Comparison of ENCODE assay signal across 7 mouse cellular contexts in the genomic region with DNA sequence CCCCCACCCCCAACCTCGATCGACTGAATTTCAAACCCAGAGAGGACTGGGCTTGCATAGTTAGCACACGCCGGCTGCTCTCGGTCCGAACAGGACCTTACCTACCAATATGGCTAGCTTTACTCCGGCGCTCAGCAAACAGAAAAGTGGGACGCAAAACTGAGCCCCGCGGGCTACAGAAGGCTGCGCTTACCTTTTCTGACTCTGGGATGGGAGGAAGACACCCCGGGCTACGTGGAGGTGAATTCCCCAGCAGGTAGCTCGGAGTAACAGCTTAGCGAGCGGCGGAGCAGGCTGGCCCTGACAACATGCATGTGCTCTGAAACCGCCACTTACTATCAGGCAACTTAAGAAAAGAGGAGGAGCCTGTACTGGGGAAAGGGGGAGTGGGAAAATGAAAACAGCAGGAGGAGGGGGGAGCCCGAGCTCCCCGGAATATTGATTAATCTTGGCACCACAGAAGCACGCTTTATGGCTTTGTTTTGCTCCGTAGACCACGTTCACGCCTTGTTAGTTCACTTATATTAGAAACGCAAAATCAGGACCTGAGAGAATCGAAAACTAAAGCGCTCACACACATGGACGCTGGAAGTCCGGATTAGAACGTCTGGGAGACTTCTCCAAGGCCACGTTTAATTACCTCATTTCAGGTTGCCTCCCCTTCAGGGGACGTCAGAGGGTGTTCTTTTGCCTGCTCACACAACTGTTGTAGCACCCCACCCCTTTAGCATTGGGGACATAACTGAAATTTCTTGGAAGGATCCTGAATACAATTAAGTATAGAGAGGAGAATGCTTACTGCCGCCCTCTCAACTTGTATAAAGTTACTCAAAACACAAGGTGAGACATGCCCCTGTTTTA. TPM values are rescaled to one million over a fixed set of nuclear protein-coding genes. Genes with fewer than 3 reads are reported as not detected.
DNase-seq lines count a peak whose midpoint lies in the region.

A gene (minus strand): TSS at position 619 of the 861 bp plus-strand sequence.

- peaks cover 10% of the 10 kb centered on the region for H3K4me1 ChIP-seq in megakaryocyte, embryonic 14.5 days

- peaks cover 39% of the 10 kb centered on the region for H3K27me3 ChIP-seq in megakaryocyte, embryonic 14.5 days (replicated peaks)

- 0 out of 2 replicates have a peak, but pooled peaks cover 6% of the 10 kb centered on the region for H3K9me3 ChIP-seq in megakaryocyte, embryonic 14.5 days

- no peaks in the 10 kb centered on the region for H3K36me3 ChIP-seq in megakaryocyte, embryonic 14.5 days (replicated peaks; ENCODE audit: low read length)

- H3K4me3 ChIP-seq in megakaryocyte, embryonic 14.5 days (replicated peaks) = peak within 1 kb of the TSS; percentile 90

- peak; percentile 23 to 83 for DNase-seq in adrenal gland, adult (ENCODE audit: inconsistent age in 2 of 2, low spot score in 1 of 2)
- DNase-seq in cerebellum, adult 9-10 months = peak; percentile 45
- DNase-seq in frontal cortex, postnatal 36 days (ENCODE audit: low spot score in 2 of 2) = peak; percentile 35 to 49
- peak; percentile 25 for DNase-seq in induced T-regulatory cell, adult 2 months (ENCODE audit: low read depth)
- peak; percentile 32 to 55 for DNase-seq in left cerebral cortex, postnatal 25 days (ENCODE audit: low spot score in 2 of 2)
- DNase-seq in right cerebral cortex, postnatal 14 days = peak; percentile 11

- intact Hi-C loops in left cerebral cortex, postnatal 25 days (cut with DNase I) = no loop called here

RNA-seq across cellular contexts. Expression of the gene that starts here (rescaled TPM):
- 100 to 1,000 TPM; 333 to 334 TPM for total RNA-seq in left cerebral cortex, postnatal 25 days (2021)
- polyA plus RNA-seq in megakaryocyte, embryonic 14.5 days (2012; ENCODE audit: insufficient read depth, low replicate concordance) = 0.02 and 6.4 TPM in 2 replicates

Comparison
In these comparisons a context has a peak if more than half of its experiments do, and no peak if none do; other contexts are left out.
1. Peak in every context shown above with its lines: DNase-seq and H3K4me3 ChIP-seq.